Mouse (Mus musculus) CH12.LX (cell line): ENCODE data around the gene Paox. TPM values are rescaled to one million over a fixed set of nuclear protein-coding genes. Genes with fewer than 3 reads are reported as not detected.

Experiments used
- DNase-seq: peaks from one replicate; pipeline ENCODE4 v3.0.0-alpha.2; 2013; ENCODE audit errors: extremely low read depth
- H3K27ac ChIP-seq: 2 replicates; pipeline ENCODE4 v1.5.1; 2012; ENCODE audit warnings: low read depth, mild to moderate bottlenecking, control low read depth, moderate library complexity; ENCODE audit not compliant: insufficient read depth
- H3K27me3 ChIP-seq: replicated peaks from 2 replicates; pipeline ENCODE3; 2012; ENCODE audit warnings: inconsistent platforms
- H3K36me3 ChIP-seq, 2 experiments: replicated peaks in 1 of 2; 2 replicates each; pipeline versions ENCODE3 to v1.6.1; 2012; ENCODE audit warnings: inconsistent platforms in 1 of 2, low read length in 1 of 2, mild to moderate bottlenecking in 1 of 2, mixed read lengths in 1 of 2, moderate library complexity in 1 of 2; ENCODE audit not compliant: control insufficient read depth in 1 of 2, insufficient read depth in 1 of 2
- H3K4me1 ChIP-seq, 2 experiments: 2 replicates each; pipeline ENCODE4 v1.6.1; 2012; ENCODE audit warnings: inconsistent platforms in 1 of 2, moderate library complexity in 1 of 2; ENCODE audit not compliant: insufficient read depth in 2 of 2, control insufficient read depth in 1 of 2
- H3K4me2 ChIP-seq: 2 replicates; pipeline ENCODE4 v1.6.1; 2012; ENCODE audit warnings: low read depth, mild to moderate bottlenecking, control low read depth; ENCODE audit not compliant: poor library complexity, insufficient read depth, severe bottlenecking
- H3K4me3 ChIP-seq, 3 experiments: fragments of 150-350 bp in 1 of 3; sonication (generic) in 1 of 3; replicated peaks in 1 of 3; 2 replicates each; pipeline versions ENCODE3 to v1.5.1; 2011 to 2012; ENCODE audit warnings: low read depth in 2 of 3, low read length in 2 of 3, mild to moderate bottlenecking in 2 of 3, moderate library complexity in 2 of 3, control low read depth in 1 of 3, improper control_type of control experiment in 1 of 3, inconsistent platforms in 1 of 3, mixed read lengths in 1 of 3; ENCODE audit not compliant: poor library complexity in 1 of 3
- H3K79me2 ChIP-seq: replicated peaks from 2 replicates; pipeline ENCODE4 v1.6.1; 2012; ENCODE audit warnings: mild to moderate bottlenecking, moderate library complexity; ENCODE audit not compliant: control insufficient read depth, poor library complexity, insufficient read depth, severe bottlenecking; ENCODE audit errors: extremely low read depth
- H3K9ac ChIP-seq: 2 replicates; pipeline ENCODE4 v1.6.1; 2012; ENCODE audit warnings: low read depth, mild to moderate bottlenecking, control low read depth, moderate library complexity; ENCODE audit not compliant: insufficient read depth
- H3K9me3 ChIP-seq: replicated peaks from 2 replicates; pipeline ENCODE3; 2012; ENCODE audit warnings: low read length, inconsistent platforms, mixed read lengths
- CHD1 ChIP-seq: IDR thresholded peaks from 2 replicates; pipeline ENCODE4 v1.6.1; 2012; ENCODE audit warnings: low read depth, low read length, improper control_type of control experiment, inconsistent platforms
- CHD2 ChIP-seq: IDR thresholded peaks from 2 replicates; pipeline ENCODE4 v1.6.1; 2011; ENCODE audit warnings: low read length, improper control_type of control experiment
- CTCF ChIP-seq, 2 experiments: IDR thresholded peaks in 1 of 2; conservative IDR thresholded peaks in 1 of 2; 2 replicates each; pipeline ENCODE4 v1.5.1; 2011 to 2012; ENCODE audit warnings: low read depth in 2 of 2, low read length in 2 of 2, improper control_type of control experiment in 1 of 2, inconsistent platforms in 1 of 2, mild to moderate bottlenecking in 1 of 2, moderate library complexity in 1 of 2
- E2F4 ChIP-seq: IDR thresholded peaks from 2 replicates; pipeline ENCODE4 v1.6.1; 2011; ENCODE audit warnings: low read depth, low read length, improper control_type of control experiment; ENCODE audit not compliant: insufficient replicate concordance
- EP300 ChIP-seq: IDR thresholded peaks from 2 replicates; pipeline ENCODE4 v1.6.1; 2011; ENCODE audit warnings: low read length, improper control_type of control experiment
- ETS1 ChIP-seq: conservative IDR thresholded peaks from 2 replicates; pipeline ENCODE4 v1.6.1; 2012; ENCODE audit warnings: low read depth, mild to moderate bottlenecking, inconsistent platforms, low read length, improper control_type of control experiment, moderate library complexity
- IRF4 ChIP-seq: IDR thresholded peaks from 2 replicates; pipeline ENCODE4 v1.6.1; 2014; ENCODE audit warnings: low read depth, mild to moderate bottlenecking, inconsistent platforms, low read length, improper control_type of control experiment
- JUN ChIP-seq: IDR thresholded peaks from 2 replicates; pipeline ENCODE4 v1.6.1; 2011; ENCODE audit warnings: low read depth, mild to moderate bottlenecking, low read length, improper control_type of control experiment, moderate library complexity; ENCODE audit not compliant: insufficient read depth
- JUND ChIP-seq: conservative IDR thresholded peaks from 2 replicates; pipeline ENCODE4 v1.6.1; 2011; ENCODE audit warnings: low read depth, low read length, improper control_type of control experiment
- MAFK ChIP-seq: IDR thresholded peaks from 2 replicates; pipeline ENCODE4 v1.6.1; 2011; ENCODE audit warnings: low read length, improper control_type of control experiment; ENCODE audit not compliant: insufficient replicate concordance
- MAX ChIP-seq: IDR thresholded peaks from 2 replicates; pipeline ENCODE4 v1.6.1; 2011; ENCODE audit warnings: low read length, improper control_type of control experiment
- MAZ ChIP-seq: IDR thresholded peaks from 2 replicates; pipeline ENCODE4 v1.6.1; 2012; ENCODE audit warnings: low read depth, mild to moderate bottlenecking, inconsistent platforms, low read length, improper control_type of control experiment, moderate library complexity
- MEF2A ChIP-seq: IDR thresholded peaks from 2 replicates; pipeline ENCODE4 v1.6.1; 2014; ENCODE audit warnings: low read depth, mild to moderate bottlenecking, inconsistent platforms, low read length, improper control_type of control experiment, borderline replicate concordance
- MXI1 ChIP-seq: IDR thresholded peaks from 2 replicates; pipeline ENCODE4 v1.6.1; 2011; ENCODE audit warnings: mild to moderate bottlenecking, low read depth, low read length, improper control_type of control experiment
- NELFE ChIP-seq: IDR thresholded peaks from 2 replicates; pipeline ENCODE4 v1.6.1; 2011; ENCODE audit warnings: low read depth, low read length, improper control_type of control experiment
- PAX5 ChIP-seq: IDR thresholded peaks from 2 replicates; pipeline ENCODE4 v1.6.1; 2012; ENCODE audit warnings: low read length, inconsistent platforms, mixed read lengths
- POLR2AphosphoS2 ChIP-seq: IDR thresholded peaks from 2 replicates; pipeline ENCODE4 v1.6.1; 2011; ENCODE audit warnings: low read depth, low read length, improper control_type of control experiment
- RAD21 ChIP-seq: IDR thresholded peaks from 2 replicates; pipeline ENCODE4 v1.6.1; 2011; ENCODE audit warnings: low read depth, mild to moderate bottlenecking, low read length, improper control_type of control experiment, moderate library complexity
- RCOR1 ChIP-seq: conservative IDR thresholded peaks from 2 replicates; pipeline ENCODE4 v1.6.1; 2012; ENCODE audit warnings: low read depth, mild to moderate bottlenecking, inconsistent platforms, low read length, improper control_type of control experiment
- SIN3A ChIP-seq: IDR thresholded peaks from 2 replicates; pipeline ENCODE4 v1.6.1; 2012; ENCODE audit warnings: low read length, improper control_type of control experiment, inconsistent platforms
- SMC3 ChIP-seq: IDR thresholded peaks from 2 replicates; pipeline ENCODE4 v1.6.1; 2011; ENCODE audit warnings: low read depth, low read length, improper control_type of control experiment
- TBP ChIP-seq: conservative IDR thresholded peaks from 2 replicates; pipeline ENCODE4 v1.6.1; 2011; ENCODE audit warnings: low read depth, low read length, improper control_type of control experiment
- USF1 ChIP-seq: IDR thresholded peaks from 2 replicates; pipeline ENCODE4 v1.6.1; 2014; ENCODE audit warnings: low read depth, mild to moderate bottlenecking, inconsistent platforms, low read length, improper control_type of control experiment
- USF2 ChIP-seq: conservative IDR thresholded peaks from 2 replicates; pipeline ENCODE4 v1.6.1; 2011; ENCODE audit warnings: low read depth, low read length, improper control_type of control experiment
- ZC3H11A ChIP-seq: IDR thresholded peaks from 2 replicates; pipeline ENCODE4 v1.6.1; 2012; ENCODE audit warnings: low read depth, mild to moderate bottlenecking, inconsistent platforms, low read length, improper control_type of control experiment
- ZKSCAN1 ChIP-seq: IDR thresholded peaks from 2 replicates; pipeline ENCODE4 v1.6.1; 2012; ENCODE audit warnings: low read depth, inconsistent platforms, low read length, improper control_type of control experiment, borderline replicate concordance
- ZMIZ1 ChIP-seq: IDR thresholded peaks from 2 replicates; pipeline ENCODE4 v1.6.1; 2012; ENCODE audit warnings: low read depth, mild to moderate bottlenecking, inconsistent platforms, low read length, improper control_type of control experiment
- ZNF384 ChIP-seq: IDR thresholded peaks from 2 replicates; pipeline ENCODE4 v1.6.1; 2012; ENCODE audit warnings: low read depth, low read length, improper control_type of control experiment, inconsistent platforms
- dilution Hi-C: fragments of 300-500 bp; cut with MboI; formaldehyde crosslinking; loops from 2 replicates; pipeline ENCODE4 v1.14.3; 2020; ENCODE audit warnings: low sequenced_read_pairs; ENCODE audit not compliant: extremely low pct_unique_long_range_greater_than_20kb, extremely low pct_ligation_motif_present
- in situ Hi-C: fragments of 300-500 bp; cut with MboI; formaldehyde crosslinking; loops from 3 replicates; pipeline ENCODE4 v1.14.3; 2019; ENCODE audit warnings: low sequenced_read_pairs, low pct_ligation_motif_present, low pct_unique_long_range_greater_than_20kb, mixed read lengths
- polyA plus RNA-seq: library from polyadenylated mRNA; unstranded; fragments of >175 nt; gene quantifications from 2 replicates; pipeline ENCODE4 v1.2.1, GENCODE M21; 2012; ENCODE audit warnings: low read depth; ENCODE audit not compliant: insufficient read length
- total RNA-seq, 2 experiments: library from RNA; depleted of rRNA; stranded (reverse); fragments of 300-350 nt in 1 of 2; fragments of >200 nt in 1 of 2; gene quantifications; 2 replicates each; pipeline ENCODE4 v1.2.3; 2012 to 2014

Paox gene
- total and polyA plus RNA-seq, 3 experiments, result 30.4 to 40.0 (median 34.5) TPM

DNA sequence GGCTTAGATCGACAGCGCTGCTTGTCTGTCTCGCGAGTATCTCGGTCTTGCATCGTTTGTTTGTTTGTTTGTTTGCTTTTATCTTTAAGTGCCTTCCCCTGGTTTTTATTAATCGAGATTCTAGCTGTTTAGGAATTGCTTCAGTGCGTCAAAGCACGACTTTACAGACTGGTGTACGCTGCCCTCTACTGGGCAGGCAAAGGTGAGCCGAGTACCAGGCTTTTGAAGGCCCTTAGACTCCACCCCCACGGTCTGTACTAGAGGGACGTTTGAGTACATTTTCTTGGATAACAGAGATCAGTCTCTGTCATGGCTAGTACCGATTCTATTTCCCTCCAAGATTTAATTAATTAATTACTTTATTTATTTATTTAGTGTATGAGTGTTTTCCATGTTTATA, 25.8 kb downstream of the Paox start:
- DNase-seq, result peak; percentile 80
- dilution Hi-C loops (no loop called here), in situ Hi-C loops (no loop called here)
- no peaks in the 10 kb centered on the region for H3K27me3 ChIP-seq
- peaks cover 0 to 19% of the 10 kb centered on the region in 2 experiments; a peak in 1 of 4 replicates for H3K4me1 ChIP-seq
- H3K79me2 ChIP-seq, result no peaks in the 10 kb centered on the region
- no peak overlapping the region for H3K4me2 ChIP-seq
- no peaks in the 10 kb centered on the region for H3K9me3 ChIP-seq
- TF ChIP-seq CHD1 (no peak), ZMIZ1 (no peak), MAFK (no peak), PAX5 (no peak), RCOR1 (no peak), SIN3A (no peak), JUN (no peak), NELFE (no peak), ETS1 (no peak), ZNF384 (no peak), ZKSCAN1 (no peak), USF1 (no peak), IRF4 (no peak), SMC3 (peak; percentile 89), JUND (no peak), MXI1 (no peak), MAZ (no peak), EP300 (no peak), TBP (no peak), MEF2A (no peak), E2F4 (no peak), RAD21 (peak; percentile 94), CTCF (conservative IDR thresholded peaks at IDR 0.05 in 1 of 2, IDR thresholded peaks at IDR 0.05 in 1 of 2; ENCODE audit: low read depth in 2 of 2, low read length in 2 of 2) (peak; percentile 48 to 93; a peak in 3 of 4 replicates), USF2 (no peak), CHD2 (no peak), POLR2AphosphoS2 (no peak), MAX (no peak), ZC3H11A (0 out of 2 replicates have a peak, but pooled peaks have one; percentile 20)
- H3K4me3 ChIP-seq, result no peak overlapping the region
- peaks cover 10 to 51% of the 10 kb centered on the region in 2 experiments for H3K36me3 ChIP-seq
- no peak overlapping the region for H3K27ac ChIP-seq
- H3K9ac ChIP-seq, result no peak overlapping the region
